Mouse (Mus musculus): ENCODE data around the gene Rhbdl1. TPM values are rescaled to one million over a fixed set of nuclear protein-coding genes. Genes with fewer than 3 reads are reported as not detected.
A peak's percentile ranks its signal among the peaks of the same experiment; 100 is the strongest.

Gene Rhbdl1
- polyA plus RNA-seq, 1 experiment from 2014 or later: 1.6 TPM

- Histone ChIP-seq H3K9me3 (ENCODE audit: control insufficient read depth, low read length) (no peaks in the 10 kb centered on the region), H3K4me3 (ENCODE audit: low read length) (peak overlapping the region; percentile 85), H3K36me3 (ENCODE audit: control insufficient read depth, insufficient read depth, low read length) (peaks cover 19% of the 10 kb centered on the region; the same call in 1 of the 2 replicates), H3K9ac (ENCODE audit: low read depth, low read length) (peak overlapping the region; percentile 93), H3K4me2 (ENCODE audit: low read depth, low read length) (peak overlapping the region; percentile 79), H3K27ac (ENCODE audit: low read length) (peak overlapping the region; percentile 86), H3K4me1 (ENCODE audit: control insufficient read depth, insufficient read depth, low read length) (peaks cover 13% of the 10 kb centered on the region), H3K27me3 (replicated peaks; ENCODE audit: control insufficient read depth, insufficient read depth, low read length) (no peaks in the 10 kb centered on the region)
- ATAC-seq: peak; percentile 57
- 2% methylated on average over 38 of the region's 38 CpGs for WGBS
These were observed 6.7 kb upstream of the Rhbdl1 start for GRCm38 (mm10) chr17:25843636-25844395.

GRCm38 (mm10) chr17:25843122-25843521 lies 6.0 kb upstream of the Rhbdl1 start:
- Histone ChIP-seq H3K36me3 (ENCODE audit: control insufficient read depth, insufficient read depth, low read length) (peaks cover 19% of the 10 kb centered on the region; the same call in 1 of the 2 replicates), H3K27ac (ENCODE audit: low read length) (no peak overlapping the region), H3K4me2 (ENCODE audit: low read depth, low read length) (peak overlapping the region; percentile 79), H3K27me3 (replicated peaks; ENCODE audit: control insufficient read depth, insufficient read depth, low read length) (no peaks in the 10 kb centered on the region), H3K4me3 (ENCODE audit: low read length) (peak overlapping the region; percentile 85), H3K9me3 (ENCODE audit: control insufficient read depth, low read length) (no peaks in the 10 kb centered on the region), H3K9ac (ENCODE audit: low read depth, low read length) (peak overlapping the region; percentile 93), H3K4me1 (ENCODE audit: control insufficient read depth, insufficient read depth, low read length) (peaks cover 13% of the 10 kb centered on the region)
- WGBS: 92% methylated on average over 4 of the region's 4 CpGs
- no peak for ATAC-seq

- Histone ChIP-seq H3K27ac (ENCODE audit: low read length) (no peak overlapping the region), H3K4me2 (ENCODE audit: low read depth, low read length) (no peak overlapping the region), H3K36me3 (ENCODE audit: control insufficient read depth, insufficient read depth, low read length) (peaks cover 19% of the 10 kb centered on the region; the same call in 1 of the 2 replicates), H3K4me1 (ENCODE audit: control insufficient read depth, insufficient read depth, low read length) (peaks cover 15% of the 10 kb centered on the region), H3K9ac (ENCODE audit: low read depth, low read length) (no peak overlapping the region), H3K4me3 (ENCODE audit: low read length) (no peak overlapping the region), H3K27me3 (replicated peaks; ENCODE audit: control insufficient read depth, insufficient read depth, low read length) (no peaks in the 10 kb centered on the region), H3K9me3 (ENCODE audit: control insufficient read depth, low read length) (no peaks in the 10 kb centered on the region)
- no peak for ATAC-seq
- WGBS: 85% methylated on average over 3 of the region's 3 CpGs
These were observed 5.4 kb upstream of the Rhbdl1 start for GRCm38 (mm10) chr17:25842509-25842908.

GRCm38 (mm10) chr17:25841117-25841880 lies 4.2 kb upstream of the Rhbdl1 start, which contains the start of gene Gm20683:
Gene Gm20683 (minus strand): TSS chr17:25841763.
- 94% methylated on average over 22 of the region's 22 CpGs for WGBS
- Histone ChIP-seq H3K27ac (ENCODE audit: low read length) (no peak within 1 kb of the TSS), H3K27me3 (replicated peaks; ENCODE audit: control insufficient read depth, insufficient read depth, low read length) (no peaks in the 10 kb centered on the region), H3K9me3 (ENCODE audit: control insufficient read depth, low read length) (no peaks in the 10 kb centered on the region), H3K4me2 (ENCODE audit: low read depth, low read length) (no peak within 1 kb of the TSS), H3K4me1 (ENCODE audit: control insufficient read depth, insufficient read depth, low read length) (peaks cover 27% of the 10 kb centered on the region), H3K4me3 (ENCODE audit: low read length) (no peak within 1 kb of the TSS), H3K36me3 (ENCODE audit: control insufficient read depth, insufficient read depth, low read length) (peaks cover 19% of the 10 kb centered on the region; the same call in 1 of the 2 replicates), H3K9ac (ENCODE audit: low read depth, low read length) (no peak within 1 kb of the TSS)
- no peak for ATAC-seq

- no peaks in the 10 kb centered on the region for H3K9me3 ChIP-seq (ENCODE audit: control insufficient read depth, low read length)
- 94% methylated on average over 6 of the region's 6 CpGs for WGBS
- H3K36me3 ChIP-seq (ENCODE audit: control insufficient read depth, insufficient read depth, low read length): peaks cover 19% of the 10 kb centered on the region; the same call in 1 of the 2 replicates
- no peak overlapping the region for H3K4me2 ChIP-seq (ENCODE audit: low read depth, low read length)
- no peak overlapping the region for H3K4me3 ChIP-seq (ENCODE audit: low read length)
- H3K9ac ChIP-seq (ENCODE audit: low read depth, low read length): no peak overlapping the region
- H3K27ac ChIP-seq (ENCODE audit: low read length): no peak overlapping the region
- no peak for ATAC-seq
- H3K27me3 ChIP-seq (replicated peaks; ENCODE audit: control insufficient read depth, insufficient read depth, low read length): no peaks in the 10 kb centered on the region
- H3K4me1 ChIP-seq (ENCODE audit: control insufficient read depth, insufficient read depth, low read length): peaks cover 35% of the 10 kb centered on the region
These were observed 3.4 kb upstream of the Rhbdl1 start for GRCm38 (mm10) chr17:25840519-25840918.

- 77% methylated on average over 14 of the region's 14 CpGs for WGBS
- H3K27ac ChIP-seq (ENCODE audit: low read length): peak overlapping the region; percentile 60
These were observed 2.5 kb upstream of the Rhbdl1 start for GRCm38 (mm10) chr17:25839455-25840235.

GRCm38 (mm10) chr17:25838904-25839303 lies 1.8 kb upstream of the Rhbdl1 start:
- Histone ChIP-seq H3K36me3 (ENCODE audit: control insufficient read depth, insufficient read depth, low read length) (peaks cover 19% of the 10 kb centered on the region; the same call in 1 of the 2 replicates), H3K4me1 (ENCODE audit: control insufficient read depth, insufficient read depth, low read length) (peaks cover 47% of the 10 kb centered on the region), H3K27me3 (replicated peaks; ENCODE audit: control insufficient read depth, insufficient read depth, low read length) (no peaks in the 10 kb centered on the region), H3K9me3 (ENCODE audit: control insufficient read depth, low read length) (no peaks in the 10 kb centered on the region), H3K27ac (ENCODE audit: low read length) (peak overlapping the region; percentile 60), H3K9ac (ENCODE audit: low read depth, low read length) (0 out of 2 replicates have a peak overlapping the region, but pooled peaks have one; percentile 26), H3K4me2 (ENCODE audit: low read depth, low read length) (no peak overlapping the region), H3K4me3 (ENCODE audit: low read length) (no peak overlapping the region)
- WGBS: 84% methylated on average over 4 of the region's 4 CpGs
- no peak for ATAC-seq

More at GRCm38 (mm10) chr17:25839455-25840235, 2.5 kb upstream of the Rhbdl1 start:
- Histone ChIP-seq H3K36me3 (ENCODE audit: control insufficient read depth, insufficient read depth, low read length) (peaks cover 19% of the 10 kb centered on the region; the same call in 1 of the 2 replicates), H3K27me3 (replicated peaks; ENCODE audit: control insufficient read depth, insufficient read depth, low read length) (no peaks in the 10 kb centered on the region), H3K9ac (ENCODE audit: low read depth, low read length) (peak overlapping the region; percentile 2; the same call in 1 of the 2 replicates), H3K4me2 (ENCODE audit: low read depth, low read length) (peak overlapping the region; percentile 18; the same call in 1 of the 2 replicates), H3K4me3 (ENCODE audit: low read length) (no peak overlapping the region), H3K9me3 (ENCODE audit: control insufficient read depth, low read length) (no peaks in the 10 kb centered on the region), H3K4me1 (ENCODE audit: control insufficient read depth, insufficient read depth, low read length) (peaks cover 40% of the 10 kb centered on the region)
- peak; percentile 56 for ATAC-seq

- Histone ChIP-seq H3K9me3 (ENCODE audit: control insufficient read depth, low read length) (no peaks in the 10 kb centered on the region), H3K4me3 (ENCODE audit: low read length) (no peak overlapping the region; the same call in 1 of the 2 replicates), H3K27me3 (replicated peaks; ENCODE audit: control insufficient read depth, insufficient read depth, low read length) (no peaks in the 10 kb centered on the region), H3K9ac (ENCODE audit: low read depth, low read length) (peak overlapping the region; percentile 72), H3K27ac (ENCODE audit: low read length) (peak overlapping the region; percentile 3; the same call in 1 of the 2 replicates), H3K4me2 (ENCODE audit: low read depth, low read length) (peak overlapping the region; percentile 87), H3K4me1 (ENCODE audit: control insufficient read depth, insufficient read depth, low read length) (peaks cover 39% of the 10 kb centered on the region), H3K36me3 (ENCODE audit: control insufficient read depth, insufficient read depth, low read length) (peaks cover 19% of the 10 kb centered on the region; the same call in 1 of the 2 replicates)
- WGBS: 49% methylated on average over 3 of the region's 3 CpGs
- no peak for ATAC-seq
These were observed 438 bp upstream of the Rhbdl1 start for GRCm38 (mm10) chr17:25837533-25837932.

Data from intestine, embryonic 16.5 days (tissue).